Mouse (Mus musculus) CD4-positive helper T cell, adult 2 months (primary cell): Measurements from ENCODE around the gene Trmt1l.

Source experiments
- DNase-seq: peaks from one replicate; pipeline ENCODE4 v3.0.0-alpha.2; 2012; ENCODE audit warnings: low read depth, missing footprints, low spot score

Gene Trmt1l

GRCm38 (mm10) chr1:151494711-151495110, 66.4 kb downstream of the Trmt1l start:
- DNase-seq, result no peak

GRCm38 (mm10) chr1:151495635-151496285, 67.4 kb downstream of the Trmt1l start:
- no peak for DNase-seq

DNA sequence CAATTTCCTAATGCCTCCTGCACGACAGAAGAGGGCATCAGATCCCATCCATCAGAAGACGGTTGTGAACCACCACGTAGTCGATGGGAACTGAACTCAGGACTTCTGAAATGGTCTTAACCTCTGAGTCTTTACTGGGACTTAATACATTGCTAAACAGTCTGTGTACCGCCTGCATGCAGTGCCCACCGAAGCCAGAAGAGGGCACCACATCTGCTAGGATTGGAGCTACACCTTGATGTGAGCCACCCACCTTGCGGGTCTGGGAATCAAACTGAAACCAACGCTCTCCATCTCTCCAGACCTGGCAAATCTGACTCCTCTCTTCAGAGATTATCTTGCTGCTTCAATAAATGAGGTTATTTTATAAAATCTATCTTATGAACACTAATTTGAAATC, 68.7 kb downstream of the Trmt1l start:
- DNase-seq, result peak; percentile 55

DNA sequence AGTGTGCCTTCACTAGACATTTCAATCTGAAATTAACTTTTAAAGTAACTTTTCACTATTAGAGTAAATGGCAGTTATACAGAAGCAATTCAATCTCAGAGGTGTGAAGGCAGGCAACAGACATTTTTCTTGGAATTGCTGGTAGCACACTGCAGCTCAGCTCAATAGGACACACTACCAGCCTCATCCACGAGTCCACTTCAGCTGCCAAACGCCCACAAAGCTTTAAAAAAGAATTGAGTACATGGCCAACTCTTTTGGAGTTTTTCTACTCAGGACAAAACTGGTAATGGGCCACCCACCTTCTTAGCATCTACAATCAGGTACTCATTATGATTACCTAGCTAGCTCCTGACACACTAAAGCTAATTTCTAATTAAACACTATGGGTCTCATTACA, 69.6 kb downstream of the Trmt1l start:
- no peak for DNase-seq

GRCm38 (mm10) chr1:151498381-151498780, 70.0 kb downstream of the Trmt1l start:
- DNase-seq, result no peak

DNA sequence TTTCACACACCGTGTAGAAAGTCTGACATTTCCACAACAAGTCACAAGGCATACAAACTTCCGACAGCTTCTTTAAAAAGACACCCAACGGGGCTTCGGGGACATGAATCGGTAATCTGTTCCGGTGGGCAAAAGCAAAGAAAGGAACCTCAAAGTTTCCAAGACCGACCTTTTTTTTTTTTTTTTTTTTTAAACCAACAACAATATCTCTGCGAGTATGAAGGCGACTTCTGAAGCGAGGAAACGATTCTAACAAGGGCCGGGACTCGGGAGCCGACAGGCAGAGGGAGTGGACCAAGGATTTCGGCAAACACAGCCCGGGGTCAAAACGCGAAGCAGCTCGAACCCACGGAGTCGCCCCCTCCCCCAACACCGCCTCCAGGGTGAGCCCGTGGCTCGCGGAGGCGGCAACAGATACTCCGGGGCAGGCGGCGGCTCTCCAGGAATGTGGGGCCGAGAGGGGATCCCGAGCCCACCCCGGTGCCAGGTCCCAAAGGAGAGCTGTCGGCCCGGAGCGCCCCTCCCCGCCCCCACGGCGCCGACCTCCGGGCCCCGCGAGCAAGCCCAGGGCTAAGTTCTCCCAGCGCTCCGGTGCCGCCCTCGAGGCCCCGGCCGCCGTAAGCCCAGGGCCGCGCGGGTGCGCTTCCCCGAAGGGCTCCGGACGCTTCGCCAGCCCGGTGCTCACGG, 71.6 kb downstream of the Trmt1l start:
- DNase-seq, result peak; percentile 65

GRCm38 (mm10) chr1:151500531-151501361, 72.4 kb downstream of the Trmt1l start, which contains the start of gene Rnf2:
Rnf2 (minus strand) TSS chr1:151500955.
- DNase-seq, result peak; percentile 97
